Mouse (Mus musculus): ENCODE measurements around the gene Zfp541. TPM values are rescaled to one million over a fixed set of nuclear protein-coding genes. Genes with fewer than 3 reads are reported as not detected.

Gene Zfp541
- polyA plus RNA-seq, 1 experiment from 2014 or later = not detected

DNA sequence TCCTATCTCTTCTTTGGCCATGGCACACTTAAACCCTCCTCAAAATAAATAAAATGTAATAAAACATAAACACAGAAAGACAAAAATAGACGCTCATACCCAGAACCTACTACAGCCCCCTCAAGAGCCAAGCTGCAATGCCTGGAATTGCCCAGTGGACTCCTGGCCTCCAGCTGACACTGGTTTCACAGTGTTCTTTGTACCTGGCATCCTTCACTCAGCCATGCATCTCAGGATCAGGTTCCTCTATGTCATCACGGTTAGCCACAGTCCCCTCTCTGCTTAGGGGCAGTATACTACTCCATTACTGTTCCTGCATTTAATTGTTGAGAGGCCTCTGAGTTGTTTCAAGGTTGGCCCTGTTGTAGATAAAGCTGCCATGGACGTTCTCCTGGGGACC is 71.3 kb downstream of the Zfp541 start:
- H3K4me3 ChIP-seq (ENCODE audit: low read depth, low read length) = no peak overlapping the region
- H3K9ac ChIP-seq (ENCODE audit: low read depth, low read length) = no peak overlapping the region
- no peak overlapping the region for H3K4me2 ChIP-seq
- ATAC-seq (replicated peaks; ENCODE audit: insufficient number of reproducible peaks, low FRiP score, low TSS enrichment) = no peak
- H3K36me3 ChIP-seq (ENCODE audit: control insufficient read depth, insufficient read depth, low read length) = no peaks in the 10 kb centered on the region
- H3K27ac ChIP-seq (ENCODE audit: low read depth, low read length) = no peak overlapping the region
- no peaks in the 10 kb centered on the region for H3K9me3 ChIP-seq (replicated peaks; ENCODE audit: control insufficient read depth, low read length)
- WGBS (ENCODE audit: insufficient replicate concordance) = 52% methylated on average over 3 of the region's 3 CpGs
- H3K4me1 ChIP-seq (ENCODE audit: control insufficient read depth, insufficient read depth, low read length) = peaks cover 19% of the 10 kb centered on the region; the same call in 1 of the 2 replicates
- H3K27me3 ChIP-seq (ENCODE audit: control insufficient read depth, insufficient read depth, low read length) = peaks cover 8% of the 10 kb centered on the region

DNA sequence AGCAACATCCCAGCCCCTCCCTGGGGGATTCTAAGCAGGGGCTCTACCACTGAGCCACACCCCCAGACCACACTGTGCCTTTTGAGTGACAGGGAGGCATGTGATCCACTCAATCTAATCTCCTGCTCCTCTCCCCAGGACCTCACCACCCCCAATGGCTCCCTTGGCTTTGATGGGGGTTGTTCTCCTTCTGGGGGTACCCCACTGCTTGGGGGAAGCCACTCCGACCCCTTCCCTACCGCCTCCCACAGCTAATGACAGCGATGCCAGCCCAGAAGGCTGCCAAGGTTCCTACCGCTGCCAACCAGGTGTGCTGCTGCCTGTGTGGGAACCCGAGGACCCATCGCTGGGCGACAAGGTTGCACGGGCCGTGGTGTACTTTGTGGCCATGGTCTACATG is 72.1 kb downstream of the Zfp541 start:
- 85% methylated on average over 9 of the region's 9 CpGs for WGBS (ENCODE audit: insufficient replicate concordance)
- H3K4me1 ChIP-seq (ENCODE audit: control insufficient read depth, insufficient read depth, low read length) = peaks cover 18% of the 10 kb centered on the region; the same call in 1 of the 2 replicates
- no peak for ATAC-seq (replicated peaks; ENCODE audit: insufficient number of reproducible peaks, low FRiP score, low TSS enrichment)

DNA sequence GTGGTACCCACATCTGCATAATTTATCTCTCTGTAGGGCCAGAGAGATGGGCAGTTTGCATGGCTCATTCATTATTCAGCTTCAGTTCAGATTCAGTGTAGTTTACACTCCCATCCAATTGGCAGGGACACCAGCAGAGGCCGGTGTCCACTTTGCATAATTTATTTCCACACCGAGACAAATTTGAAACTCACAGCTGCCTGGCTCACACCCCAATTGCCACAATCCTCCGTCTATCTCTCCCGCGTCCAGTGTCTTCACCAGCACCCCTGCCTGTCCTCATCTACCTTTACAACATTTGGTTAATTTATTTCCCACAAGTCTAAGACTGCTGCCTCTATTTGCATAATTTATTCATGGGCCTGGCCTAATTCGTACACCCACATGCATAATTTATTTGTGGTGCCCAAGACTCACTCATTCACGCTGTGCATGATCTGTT is 73.4 kb downstream of the Zfp541 start:
- Histone ChIP-seq H3K9me3 (replicated peaks; ENCODE audit: control insufficient read depth, low read length) (no peaks in the 10 kb centered on the region), H3K27me3 (ENCODE audit: control insufficient read depth, insufficient read depth, low read length) (peaks cover 8% of the 10 kb centered on the region), H3K36me3 (ENCODE audit: control insufficient read depth, insufficient read depth, low read length) (no peaks in the 10 kb centered on the region), H3K27ac (ENCODE audit: low read depth, low read length) (no peak overlapping the region), H3K4me2 (no peak overlapping the region), H3K4me3 (ENCODE audit: low read depth, low read length) (no peak overlapping the region), H3K4me1 (ENCODE audit: control insufficient read depth, insufficient read depth, low read length) (peaks cover 11% of the 10 kb centered on the region; the same call in 1 of the 2 replicates), H3K9ac (ENCODE audit: low read depth, low read length) (no peak overlapping the region)
- WGBS (ENCODE audit: insufficient replicate concordance) = 66% methylated on average over 7 of the region's 7 CpGs
- no peak for ATAC-seq (replicated peaks; ENCODE audit: insufficient number of reproducible peaks, low FRiP score, low TSS enrichment)

More for the DNA sequence above, 72.1 kb downstream of the Zfp541 start:
- no peak overlapping the region for H3K9ac ChIP-seq (ENCODE audit: low read depth, low read length)
- H3K4me3 ChIP-seq (ENCODE audit: low read depth, low read length) = no peak overlapping the region
- no peaks in the 10 kb centered on the region for H3K9me3 ChIP-seq (replicated peaks; ENCODE audit: control insufficient read depth, low read length)
- no peak overlapping the region for H3K27ac ChIP-seq (ENCODE audit: low read depth, low read length)
- peaks cover 8% of the 10 kb centered on the region for H3K27me3 ChIP-seq (ENCODE audit: control insufficient read depth, insufficient read depth, low read length)
- H3K4me2 ChIP-seq = no peak overlapping the region
- H3K36me3 ChIP-seq (ENCODE audit: control insufficient read depth, insufficient read depth, low read length) = no peaks in the 10 kb centered on the region

Other genes with a start within 250 kb of the Zfp541 start
- not detected in 2 replicates for gene Obox6, start 222.1 kb upstream of the Zfp541 start, polyA plus RNA-seq (2014; fragmentation: Nextera tagmentation; extraction: Ambion mirVana)
- gene Crx, start 181.8 kb upstream of the Zfp541 start, polyA plus RNA-seq (2014; fragmentation: Nextera tagmentation; extraction: Ambion mirVana) = not detected in 2 replicates
- not detected in 2 replicates for gene Crxos, start 179.2 kb upstream of the Zfp541 start, polyA plus RNA-seq (2014; fragmentation: Nextera tagmentation; extraction: Ambion mirVana)
- 726 and 772 TPM in 2 replicates for gene Selenow, start 139.4 kb upstream of the Zfp541 start, polyA plus RNA-seq (2014; fragmentation: Nextera tagmentation; extraction: Ambion mirVana)
- 130 and 137 TPM in 2 replicates for gene Nop53, start 115.7 kb upstream of the Zfp541 start, polyA plus RNA-seq (2014; fragmentation: Nextera tagmentation; extraction: Ambion mirVana)
- gene Ehd2, start 94.2 kb upstream of the Zfp541 start, polyA plus RNA-seq (2014; fragmentation: Nextera tagmentation; extraction: Ambion mirVana) = 16.3 and 23.4 TPM in 2 replicates
- 4.9 and 5.7 TPM in 2 replicates for gene Bicra, start 13.9 kb upstream of the Zfp541 start, polyA plus RNA-seq (2014; fragmentation: Nextera tagmentation; extraction: Ambion mirVana)
- 158 and 168 TPM in 2 replicates for gene Napa, start 36.6 kb downstream of the Zfp541 start, polyA plus RNA-seq (2014; fragmentation: Nextera tagmentation; extraction: Ambion mirVana)
- gene Kptn, start 58.1 kb downstream of the Zfp541 start, polyA plus RNA-seq (2014; fragmentation: Nextera tagmentation; extraction: Ambion mirVana) = 26.4 and 29.5 TPM in 2 replicates
- 0.11 and 0.17 TPM in 2 replicates for gene Slc8a2, start 68.0 kb downstream of the Zfp541 start, polyA plus RNA-seq (2014; fragmentation: Nextera tagmentation; extraction: Ambion mirVana)
- 19.7 and 22.8 TPM in 2 replicates for gene Meis3, start 113.3 kb downstream of the Zfp541 start, polyA plus RNA-seq (2014; fragmentation: Nextera tagmentation; extraction: Ambion mirVana)
- 7.4 and 7.8 TPM in 2 replicates for gene Dhx34, start 160.2 kb downstream of the Zfp541 start, polyA plus RNA-seq (2014; fragmentation: Nextera tagmentation; extraction: Ambion mirVana)
- 0.21 and 0.34 TPM in 2 replicates for gene C5ar2, start 182.3 kb downstream of the Zfp541 start, polyA plus RNA-seq (2014; fragmentation: Nextera tagmentation; extraction: Ambion mirVana)
- gene C5ar1, start 197.7 kb downstream of the Zfp541 start, polyA plus RNA-seq (2014; fragmentation: Nextera tagmentation; extraction: Ambion mirVana) = 0.74 and 1.5 TPM in 2 replicates
- 6.6 and 6.7 TPM in 2 replicates for gene Inafm1, start 211.8 kb downstream of the Zfp541 start, polyA plus RNA-seq (2014; fragmentation: Nextera tagmentation; extraction: Ambion mirVana)
- 11.3 and 16.4 TPM in 2 replicates for gene Ccdc9, start 225.0 kb downstream of the Zfp541 start, polyA plus RNA-seq (2014; fragmentation: Nextera tagmentation; extraction: Ambion mirVana)
- 3.7 and 6.0 TPM in 2 replicates for gene Bbc3, start 246.6 kb downstream of the Zfp541 start, polyA plus RNA-seq (2014; fragmentation: Nextera tagmentation; extraction: Ambion mirVana)